Mouse (Mus musculus) small intestine, adult 2 months (tissue): Measurements from ENCODE around the gene Dact3.

Source experiments
- CTCF ChIP-seq: fragments of 200-500 bp; IDR thresholded peaks from 2 replicates; pipeline ENCODE4 v1.5.1; 2012; ENCODE audit warnings: low read depth, mild to moderate bottlenecking, control low read depth, inconsistent platforms, low read length, moderate library complexity, mixed read lengths; ENCODE audit not compliant: insufficient replicate concordance, insufficient read length; ENCODE audit errors: extremely low read depth
- POLR2A ChIP-seq: fragments of 200-500 bp; IDR thresholded peaks from 2 replicates; pipeline ENCODE4 v1.6.1; 2012; ENCODE audit warnings: low read depth, mild to moderate bottlenecking, control low read depth, inconsistent platforms, low read length, moderate library complexity

- TF ChIP-seq CTCF (no peak), POLR2A (no peak)
Observed at GRCm38 (mm10) chr7:16905491-16906021, 30.4 kb downstream of the Dact3 start.
